Mouse (Mus musculus): Measurements from ENCODE around the gene Map3k5. TPM values are rescaled to one million over a fixed set of nuclear protein-coding genes. Genes with fewer than 3 reads are reported as not detected.

Map3k5 gene
- polyA plus RNA-seq, 1 experiment from 2014 or later: 1.0 TPM

- 70% methylated on average over 6 of the region's 6 CpGs for WGBS
- no peak for ATAC-seq
- Histone ChIP-seq H3K9me3 (ENCODE audit: control insufficient read depth, low read length) (no peaks in the 10 kb centered on the region), H3K36me3 (ENCODE audit: control insufficient read depth, insufficient read depth, low read length) (no peaks in the 10 kb centered on the region), H3K4me1 (ENCODE audit: control insufficient read depth, insufficient read depth, low read depth, low read length) (no peaks in the 10 kb centered on the region), H3K27me3 (replicated peaks; ENCODE audit: control insufficient read depth, insufficient read depth, low read length) (no peaks in the 10 kb centered on the region), H3K27ac (ENCODE audit: low read depth, low read length) (no peak overlapping the region), H3K4me3 (ENCODE audit: low read length) (no peak overlapping the region), H3K4me2 (ENCODE audit: low read length) (no peak overlapping the region), H3K9ac (ENCODE audit: low read depth, low read length) (no peak overlapping the region)
These were observed 56.4 kb downstream of the Map3k5 start for GRCm38 (mm10) chr10:19990638-19991037.

DNA sequence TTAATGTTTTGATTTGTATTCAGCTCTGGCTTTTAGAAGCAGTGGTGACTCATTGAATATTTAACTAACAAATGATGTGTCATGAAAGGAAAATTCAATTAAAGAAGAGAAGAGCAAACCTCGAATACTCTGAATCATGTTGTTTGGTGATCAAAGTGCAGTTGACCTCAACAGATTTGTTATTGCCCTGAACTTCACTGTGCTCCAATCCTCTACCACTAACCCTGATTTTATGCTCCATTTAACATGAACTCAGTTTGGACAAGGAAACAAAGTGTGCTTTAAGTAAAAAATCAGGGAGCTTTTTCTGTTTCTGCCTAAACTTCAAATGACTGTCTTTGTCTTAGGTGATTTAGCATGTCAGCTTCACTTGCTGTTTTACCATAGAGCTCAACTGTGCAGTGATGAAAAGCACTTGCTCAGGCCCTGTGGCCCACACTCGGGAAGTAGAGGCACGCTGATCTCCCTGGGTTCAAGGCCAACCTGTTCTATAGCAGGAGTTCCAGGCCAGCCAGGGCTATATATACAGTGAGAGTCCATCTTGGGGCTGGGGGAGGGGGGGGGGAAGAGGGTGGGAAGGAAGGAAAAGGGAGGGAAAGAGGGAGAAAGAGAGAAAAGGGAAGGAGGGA lies 57.1 kb downstream of the Map3k5 start:
- 50% methylated on average over 3 of the region's 3 CpGs for WGBS
- Histone ChIP-seq H3K9me3 (ENCODE audit: control insufficient read depth, low read length) (no peaks in the 10 kb centered on the region), H3K4me1 (ENCODE audit: control insufficient read depth, insufficient read depth, low read depth, low read length) (no peaks in the 10 kb centered on the region), H3K27ac (ENCODE audit: low read depth, low read length) (no peak overlapping the region), H3K9ac (ENCODE audit: low read depth, low read length) (no peak overlapping the region), H3K4me2 (ENCODE audit: low read length) (no peak overlapping the region), H3K27me3 (replicated peaks; ENCODE audit: control insufficient read depth, insufficient read depth, low read length) (no peaks in the 10 kb centered on the region), H3K4me3 (ENCODE audit: low read length) (no peak overlapping the region), H3K36me3 (ENCODE audit: control insufficient read depth, insufficient read depth, low read length) (no peaks in the 10 kb centered on the region)
- ATAC-seq: no peak

DNA sequence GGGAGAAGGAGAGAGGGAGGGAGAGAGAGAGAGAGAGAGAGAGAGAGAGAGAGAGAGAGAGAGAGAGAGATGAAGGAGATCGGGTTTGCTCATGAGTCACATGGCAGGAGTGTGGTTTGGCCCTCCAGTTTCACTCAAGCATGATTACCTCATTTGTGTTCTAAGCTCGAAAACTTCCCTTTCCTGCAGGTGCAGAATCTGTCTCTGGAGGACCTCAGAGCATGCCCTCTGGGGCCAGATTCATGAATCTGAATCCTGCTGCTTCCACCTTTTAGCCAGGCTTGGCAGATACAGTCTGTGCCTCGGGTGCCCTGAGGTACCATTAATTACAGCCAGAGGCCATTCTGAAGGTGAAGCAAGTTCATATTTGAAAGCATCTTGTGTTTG lies 57.6 kb downstream of the Map3k5 start:
- WGBS: 47% methylated on average over 3 of the region's 3 CpGs
- Histone ChIP-seq H3K9ac (ENCODE audit: low read depth, low read length) (no peak overlapping the region), H3K27me3 (replicated peaks; ENCODE audit: control insufficient read depth, insufficient read depth, low read length) (no peaks in the 10 kb centered on the region), H3K9me3 (ENCODE audit: control insufficient read depth, low read length) (no peaks in the 10 kb centered on the region), H3K4me1 (ENCODE audit: control insufficient read depth, insufficient read depth, low read depth, low read length) (no peaks in the 10 kb centered on the region), H3K36me3 (ENCODE audit: control insufficient read depth, insufficient read depth, low read length) (no peaks in the 10 kb centered on the region), H3K27ac (ENCODE audit: low read depth, low read length) (no peak overlapping the region), H3K4me2 (ENCODE audit: low read length) (no peak overlapping the region), H3K4me3 (ENCODE audit: low read length) (no peak overlapping the region)
- no peak for ATAC-seq

DNA sequence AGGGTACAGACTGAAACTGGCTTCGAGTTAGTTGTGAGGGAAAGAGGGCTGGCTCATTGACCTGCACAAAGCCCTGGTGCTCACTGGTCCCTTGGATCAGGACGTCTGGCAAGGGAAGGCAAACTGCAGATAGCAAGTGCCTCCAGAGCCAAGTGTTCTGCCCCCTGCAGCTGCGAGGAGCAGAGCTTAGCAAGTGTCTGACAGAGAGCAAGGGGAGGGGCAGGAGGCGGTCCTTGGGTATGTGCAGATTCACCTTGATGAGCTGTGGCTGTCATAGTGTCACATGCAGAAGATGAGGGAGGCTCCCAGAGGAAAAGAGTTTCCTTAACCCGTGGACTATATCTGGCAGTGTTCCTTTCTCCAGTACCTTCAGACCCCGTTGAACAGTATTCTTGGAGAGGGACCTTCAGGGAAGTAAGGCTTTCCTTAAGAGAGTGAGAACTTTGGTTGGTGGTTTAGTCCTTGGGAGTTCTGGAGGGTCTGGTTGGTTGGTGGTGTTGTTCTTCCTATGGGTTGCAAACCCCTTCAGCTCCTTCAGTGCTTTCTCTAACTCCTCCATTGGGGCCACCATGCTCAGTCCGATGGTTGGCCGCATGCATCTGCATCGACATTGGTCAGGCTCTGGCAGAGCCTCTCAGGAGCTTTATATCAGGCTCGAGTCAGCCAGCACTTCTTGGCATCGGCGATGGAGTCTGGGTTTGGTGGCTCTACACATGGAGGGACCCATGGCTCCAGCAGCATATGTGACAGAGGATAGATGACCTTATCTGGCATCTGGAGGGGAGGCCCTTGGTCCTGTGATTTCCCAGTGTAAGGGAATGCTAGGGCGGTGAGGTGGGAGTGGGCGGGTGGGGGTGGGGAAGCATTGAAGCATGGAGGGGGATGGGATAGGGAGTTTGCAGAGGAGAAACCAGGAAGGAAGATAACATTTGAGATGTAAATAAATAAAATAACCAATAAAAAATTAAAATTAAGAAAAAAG lies 60.5 kb downstream of the Map3k5 start:
- Histone ChIP-seq H3K4me2 (ENCODE audit: low read length) (no peak overlapping the region), H3K27me3 (replicated peaks; ENCODE audit: control insufficient read depth, insufficient read depth, low read length) (no peaks in the 10 kb centered on the region), H3K9me3 (ENCODE audit: control insufficient read depth, low read length) (no peaks in the 10 kb centered on the region; the same call in 1 of the 2 replicates), H3K36me3 (ENCODE audit: control insufficient read depth, insufficient read depth, low read length) (no peaks in the 10 kb centered on the region), H3K4me3 (ENCODE audit: low read length) (no peak overlapping the region), H3K9ac (ENCODE audit: low read depth, low read length) (no peak overlapping the region), H3K4me1 (ENCODE audit: control insufficient read depth, insufficient read depth, low read depth, low read length) (no peaks in the 10 kb centered on the region), H3K27ac (ENCODE audit: low read depth, low read length) (no peak overlapping the region)
- 77% methylated on average over 14 of the region's 14 CpGs for WGBS
- no peak for ATAC-seq

- no peak overlapping the region for H3K9ac ChIP-seq (ENCODE audit: low read depth, low read length)
- no peak overlapping the region for H3K4me3 ChIP-seq (ENCODE audit: low read length)
- no peak for ATAC-seq
- no peaks in the 10 kb centered on the region; the same call in 1 of the 2 replicates for H3K9me3 ChIP-seq (ENCODE audit: control insufficient read depth, low read length)
- WGBS: 82% methylated on average over 3 of the region's 3 CpGs
- no peaks in the 10 kb centered on the region for H3K36me3 ChIP-seq (ENCODE audit: control insufficient read depth, insufficient read depth, low read length)
- H3K27ac ChIP-seq (ENCODE audit: low read depth, low read length): no peak overlapping the region
- no peaks in the 10 kb centered on the region for H3K27me3 ChIP-seq (replicated peaks; ENCODE audit: control insufficient read depth, insufficient read depth, low read length)
- no peak overlapping the region for H3K4me2 ChIP-seq (ENCODE audit: low read length)
- no peaks in the 10 kb centered on the region for H3K4me1 ChIP-seq (ENCODE audit: control insufficient read depth, insufficient read depth, low read depth, low read length)
These were observed 61.9 kb downstream of the Map3k5 start for GRCm38 (mm10) chr10:19996151-19996550.

DNA sequence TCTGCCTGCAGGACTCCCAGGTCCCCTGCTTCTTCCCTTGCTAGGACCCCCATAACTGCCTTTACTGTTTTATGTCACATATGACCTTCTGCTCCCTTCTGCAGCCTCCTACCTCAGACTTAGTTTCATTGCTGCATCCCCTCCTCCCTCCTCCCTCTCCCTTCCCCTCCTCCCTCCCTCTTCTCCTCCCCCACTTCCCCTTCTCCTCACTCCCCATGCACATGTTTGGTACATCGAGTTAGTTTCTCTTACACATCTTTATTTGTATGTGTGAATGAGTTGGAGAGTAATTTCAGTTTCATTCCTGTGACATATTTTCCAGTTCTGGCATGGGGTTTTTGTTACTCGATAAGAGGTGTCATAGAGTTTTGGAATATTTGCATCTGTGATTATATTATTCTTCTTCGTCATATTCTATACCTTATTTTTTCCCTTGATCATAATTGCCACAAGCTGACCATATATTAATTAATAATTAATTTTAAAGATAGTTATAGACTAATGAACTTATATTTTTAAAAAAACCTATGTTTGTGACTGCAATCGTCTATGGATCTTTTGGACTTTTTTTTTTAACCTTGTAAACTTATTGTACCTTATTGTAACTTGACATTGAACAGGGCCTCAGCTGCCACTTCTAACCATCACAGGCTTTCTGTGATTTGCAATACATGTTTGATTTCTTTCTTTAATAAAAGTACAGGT lies 65.6 kb downstream of the Map3k5 start:
- H3K4me3 ChIP-seq (ENCODE audit: low read length): no peak overlapping the region
- H3K27me3 ChIP-seq (replicated peaks; ENCODE audit: control insufficient read depth, insufficient read depth, low read length): no peaks in the 10 kb centered on the region
- no peak overlapping the region for H3K27ac ChIP-seq (ENCODE audit: low read depth, low read length)
- no peak overlapping the region for H3K9ac ChIP-seq (ENCODE audit: low read depth, low read length)
- H3K36me3 ChIP-seq (ENCODE audit: control insufficient read depth, insufficient read depth, low read length): no peaks in the 10 kb centered on the region
- no peak for ATAC-seq
- 80% methylated on average over 4 of the region's 4 CpGs for WGBS
- H3K4me2 ChIP-seq (ENCODE audit: low read length): no peak overlapping the region
- no peaks in the 10 kb centered on the region; the same call in 1 of the 2 replicates for H3K4me1 ChIP-seq (ENCODE audit: control insufficient read depth, insufficient read depth, low read depth, low read length)
- H3K9me3 ChIP-seq (ENCODE audit: control insufficient read depth, low read length): no peaks in the 10 kb centered on the region; the same call in 1 of the 2 replicates

DNA sequence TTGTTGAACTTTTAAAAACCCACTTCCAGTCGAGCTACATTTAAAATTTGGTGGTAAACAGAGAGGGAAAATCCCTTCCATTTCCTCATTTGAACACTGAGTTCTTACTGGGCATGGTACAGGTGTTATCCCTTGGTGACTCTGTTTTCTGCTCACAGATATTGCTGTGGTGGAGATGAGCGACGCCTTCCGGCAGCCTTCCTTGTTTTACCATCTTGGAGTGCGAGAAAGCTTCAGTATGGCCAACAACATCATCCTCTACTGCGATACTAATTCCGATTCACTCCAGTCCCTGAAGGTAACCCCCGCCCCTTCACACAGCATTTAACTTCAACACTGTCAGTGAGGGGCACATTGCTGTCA lies 66.1 kb downstream of the Map3k5 start:
- Histone ChIP-seq H3K4me1 (ENCODE audit: control insufficient read depth, insufficient read depth, low read depth, low read length) (no peaks in the 10 kb centered on the region; the same call in 1 of the 2 replicates), H3K27ac (ENCODE audit: low read depth, low read length) (no peak overlapping the region), H3K9me3 (ENCODE audit: control insufficient read depth, low read length) (no peaks in the 10 kb centered on the region; the same call in 1 of the 2 replicates), H3K4me2 (ENCODE audit: low read length) (no peak overlapping the region), H3K27me3 (replicated peaks; ENCODE audit: control insufficient read depth, insufficient read depth, low read length) (no peaks in the 10 kb centered on the region), H3K36me3 (ENCODE audit: control insufficient read depth, insufficient read depth, low read length) (no peaks in the 10 kb centered on the region), H3K9ac (ENCODE audit: low read depth, low read length) (no peak overlapping the region), H3K4me3 (ENCODE audit: low read length) (no peak overlapping the region)
- no peak for ATAC-seq
- WGBS: 76% methylated on average over 8 of the region's 8 CpGs

DNA sequence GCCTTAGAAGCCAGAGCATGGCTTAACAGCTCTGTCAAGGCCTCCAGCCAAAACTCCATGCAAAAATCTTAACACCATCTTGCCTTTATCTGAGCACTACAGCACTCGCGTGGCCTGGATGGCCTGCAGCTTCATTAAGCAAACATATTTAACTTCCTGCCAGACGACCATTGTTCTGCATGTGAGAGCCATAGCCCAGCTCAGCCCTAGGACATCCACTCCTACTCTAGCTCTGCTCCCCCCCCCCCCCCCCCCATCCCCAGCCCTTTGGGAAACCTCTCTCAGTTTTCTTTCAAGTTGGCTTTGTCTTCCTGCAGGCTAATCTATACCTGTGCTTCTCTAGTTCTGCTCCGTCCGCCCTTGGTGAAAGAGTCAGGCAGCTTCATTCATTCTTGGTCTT lies 67.7 kb downstream of the Map3k5 start:
- Histone ChIP-seq H3K4me2 (ENCODE audit: low read length) (no peak overlapping the region), H3K36me3 (ENCODE audit: control insufficient read depth, insufficient read depth, low read length) (no peaks in the 10 kb centered on the region), H3K9ac (ENCODE audit: low read depth, low read length) (no peak overlapping the region), H3K27me3 (replicated peaks; ENCODE audit: control insufficient read depth, insufficient read depth, low read length) (no peaks in the 10 kb centered on the region), H3K4me1 (ENCODE audit: control insufficient read depth, insufficient read depth, low read depth, low read length) (peaks cover 4% of the 10 kb centered on the region), H3K27ac (ENCODE audit: low read depth, low read length) (no peak overlapping the region), H3K9me3 (ENCODE audit: control insufficient read depth, low read length) (no peaks in the 10 kb centered on the region; the same call in 1 of the 2 replicates), H3K4me3 (ENCODE audit: low read length) (no peak overlapping the region)
- ATAC-seq: no peak
- WGBS: 20% methylated on average over 5 of the region's 5 CpGs

DNA sequence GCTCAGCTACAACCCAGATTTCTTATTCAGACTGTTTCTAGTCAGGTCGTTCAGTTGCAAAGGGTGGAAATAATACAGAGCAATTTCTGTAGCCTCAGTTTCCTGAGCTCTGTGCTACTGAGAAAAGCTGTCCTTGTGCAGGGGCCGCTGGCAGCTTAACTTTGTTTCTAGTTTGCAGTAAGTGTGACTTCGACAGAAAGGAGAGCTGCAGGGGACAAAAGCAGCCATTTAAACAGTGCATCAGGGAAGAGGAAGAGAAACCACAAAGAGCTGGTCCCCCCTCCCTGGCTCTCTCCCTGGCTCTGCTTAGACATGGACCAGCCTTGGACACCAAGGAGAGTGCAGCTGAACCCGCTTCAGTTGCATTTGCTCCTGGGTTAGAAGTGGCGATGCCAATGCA lies 68.7 kb downstream of the Map3k5 start:
- Histone ChIP-seq H3K36me3 (ENCODE audit: control insufficient read depth, insufficient read depth, low read length) (no peaks in the 10 kb centered on the region), H3K27ac (ENCODE audit: low read depth, low read length) (no peak overlapping the region), H3K4me1 (ENCODE audit: control insufficient read depth, insufficient read depth, low read depth, low read length) (peaks cover 4% of the 10 kb centered on the region), H3K4me2 (ENCODE audit: low read length) (no peak overlapping the region), H3K9ac (ENCODE audit: low read depth, low read length) (no peak overlapping the region), H3K4me3 (ENCODE audit: low read length) (no peak overlapping the region), H3K27me3 (replicated peaks; ENCODE audit: control insufficient read depth, insufficient read depth, low read length) (no peaks in the 10 kb centered on the region), H3K9me3 (ENCODE audit: control insufficient read depth, low read length) (no peaks in the 10 kb centered on the region)
- no peak; the same call in 1 of the 2 replicates for ATAC-seq
- WGBS: 34% methylated on average over 5 of the region's 5 CpGs

Data from hindbrain, embryonic 16.5 days (tissue).